Mouse (Mus musculus) cortical plate, adult 2 months (tissue): ENCODE results near the gene Tbx20. TPM values are rescaled to one million over a fixed set of nuclear protein-coding genes. Genes with fewer than 3 reads are reported as not detected.

ENCODE experiments used
- H3K27ac ChIP-seq: fragments of 200-500 bp; 2 replicates; pipeline ENCODE4 v1.5.1; 2012; ENCODE audit warnings: low read length, control low read depth, inconsistent platforms; ENCODE audit not compliant: insufficient read depth
- H3K4me1 ChIP-seq: fragments of 200-500 bp; 2 replicates; pipeline ENCODE4 v1.6.1; 2011; ENCODE audit warnings: low read length; ENCODE audit not compliant: control insufficient read depth, insufficient read depth
- H3K4me3 ChIP-seq: fragments of 200-500 bp; 2 replicates; pipeline ENCODE4 v1.5.1; 2011; ENCODE audit warnings: mild to moderate bottlenecking, low read length, control low read depth; ENCODE audit not compliant: insufficient read depth
- CTCF ChIP-seq: fragments of 200-500 bp; IDR thresholded peaks from 2 replicates; pipeline ENCODE4 v1.5.1; 2011; ENCODE audit warnings: mild to moderate bottlenecking, control low read depth, low read length; ENCODE audit not compliant: insufficient read depth; ENCODE audit errors: extremely low read depth
- POLR2A ChIP-seq: fragments of 200-500 bp; IDR thresholded peaks from 2 replicates; pipeline ENCODE4 v1.6.1; 2011; ENCODE audit warnings: mild to moderate bottlenecking, low read length, control low read depth; ENCODE audit not compliant: insufficient read depth; ENCODE audit errors: extremely low read depth
- polyA plus RNA-seq: library from polyadenylated mRNA; depleted of rRNA; stranded (reverse); fragments of >200 nt; gene quantifications from 2 replicates; pipeline ENCODE4 v1.2.3, GENCODE M21; 2012; rRNA removed

The Tbx20 gene
- polyA plus RNA-seq, result not detected in 2 replicates

- Histone ChIP-seq H3K4me1 (no peaks in the 10 kb centered on the region), H3K4me3 (no peak within 1 kb of the TSS)
- no peak for TF ChIP-seq CTCF
- TF ChIP-seq POLR2A, result no peak
Observed at GRCm38 (mm10) chr9:24774160-24774969, at the start of gene Tbx20. Gene Tbx20 (minus strand): TSS chr9:24774303.

DNA sequence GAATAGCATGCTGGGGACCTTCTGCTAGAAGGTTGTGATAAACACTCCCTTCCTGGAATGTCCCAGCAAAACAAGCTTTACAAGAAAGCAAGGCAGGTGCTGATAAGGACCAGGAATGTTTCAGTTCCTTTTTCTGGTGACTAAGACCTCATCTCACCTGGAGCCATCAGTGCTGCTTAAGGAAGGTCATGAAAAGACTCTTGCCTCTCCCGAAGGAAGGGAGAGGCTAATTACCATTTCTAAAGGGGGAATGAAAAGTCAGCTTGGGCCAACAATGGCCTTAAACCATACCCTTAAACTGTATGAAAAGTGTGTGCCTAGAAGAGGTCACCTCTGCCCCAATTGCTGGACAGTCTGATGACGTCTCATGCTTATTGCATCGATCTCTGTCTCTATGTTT is 44.4 kb upstream of the Tbx20 start:
- no peak overlapping the region for H3K4me3 ChIP-seq
- TF ChIP-seq POLR2A, result no peak
- no peak for TF ChIP-seq CTCF

More at GRCm38 (mm10) chr9:24774160-24774969, at the start of gene Tbx20:
- H3K27ac ChIP-seq, result no peak within 1 kb of the TSS

GRCm38 (mm10) chr9:24812461-24812860 is 38.4 kb upstream of the Tbx20 start:
- Histone ChIP-seq H3K27ac (no peak overlapping the region), H3K4me1 (no peaks in the 10 kb centered on the region), H3K4me3 (no peak overlapping the region)
- TF ChIP-seq POLR2A, result no peak
- TF ChIP-seq CTCF, result no peak

More for the DNA sequence above, 44.4 kb upstream of the Tbx20 start:
- no peak overlapping the region for H3K27ac ChIP-seq
- no peaks in the 10 kb centered on the region for H3K4me1 ChIP-seq

GRCm38 (mm10) chr9:24792110-24792509 is 18.0 kb upstream of the Tbx20 start:
- H3K4me1 ChIP-seq, result no peaks in the 10 kb centered on the region
- no peak overlapping the region for H3K4me3 ChIP-seq
- no peak for TF ChIP-seq POLR2A
- no peak for TF ChIP-seq CTCF
- H3K27ac ChIP-seq, result no peak overlapping the region

DNA sequence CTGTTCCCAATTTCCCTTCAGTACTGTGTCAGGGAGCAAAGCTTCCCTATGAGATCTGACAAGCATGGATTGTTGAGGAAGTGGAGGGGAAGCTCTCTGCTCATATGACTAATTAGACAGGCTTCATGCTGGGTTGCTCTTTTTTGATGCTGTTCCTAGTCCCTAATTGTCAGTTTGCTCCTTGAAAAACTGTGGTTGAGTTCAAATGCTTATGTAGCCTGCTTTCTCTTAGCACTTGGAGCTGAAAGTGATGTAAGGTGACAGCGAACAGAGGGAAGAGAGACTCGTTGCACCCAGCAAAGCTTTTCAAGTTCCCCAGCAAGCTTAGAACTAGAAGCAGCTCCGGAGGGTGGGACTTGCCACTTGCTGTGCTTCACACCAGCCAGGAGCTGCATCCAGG is 15.3 kb upstream of the Tbx20 start:
- no peaks in the 10 kb centered on the region for H3K4me1 ChIP-seq
- no peak for TF ChIP-seq CTCF
- no peak for TF ChIP-seq POLR2A
- no peak overlapping the region for H3K4me3 ChIP-seq
- H3K27ac ChIP-seq, result no peak overlapping the region

- TF ChIP-seq CTCF, result no peak
- TF ChIP-seq POLR2A, result no peak
- Histone ChIP-seq H3K4me1 (no peaks in the 10 kb centered on the region), H3K4me3 (no peak overlapping the region), H3K27ac (no peak overlapping the region)
Observed at GRCm38 (mm10) chr9:24782338-24782737, 8.2 kb upstream of the Tbx20 start.

- H3K27ac ChIP-seq, result no peak overlapping the region
- TF ChIP-seq CTCF (no peak), POLR2A (no peak)
- H3K4me1 ChIP-seq, result no peaks in the 10 kb centered on the region
- H3K4me3 ChIP-seq, result no peak overlapping the region
Observed at GRCm38 (mm10) chr9:24780929-24781441, 6.9 kb upstream of the Tbx20 start.

GRCm38 (mm10) chr9:24780391-24780928 is 6.4 kb upstream of the Tbx20 start:
- H3K4me3 ChIP-seq, result no peak overlapping the region
- TF ChIP-seq POLR2A, result no peak
- no peak for TF ChIP-seq CTCF
- H3K4me1 ChIP-seq, result no peaks in the 10 kb centered on the region
- no peak overlapping the region for H3K27ac ChIP-seq

DNA sequence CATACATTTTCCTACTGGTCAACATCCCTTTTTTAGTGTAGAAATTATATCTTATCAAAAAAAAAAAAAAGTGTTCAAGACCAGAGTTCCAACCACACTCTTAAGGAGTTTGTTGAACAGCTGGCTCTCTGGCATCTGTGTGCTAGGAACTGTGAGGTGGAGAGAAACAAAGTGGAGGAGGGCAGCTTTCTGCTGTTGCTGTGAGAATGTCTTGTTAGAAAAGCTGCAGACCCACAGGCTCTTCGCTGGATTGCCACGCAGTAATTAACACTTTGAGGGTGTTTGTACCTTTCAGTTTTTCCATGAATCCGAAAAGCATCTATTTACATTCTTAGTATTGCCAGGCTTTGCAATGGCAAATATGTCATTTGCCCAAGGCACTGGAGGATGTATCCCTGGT is 5.9 kb upstream of the Tbx20 start:
- H3K27ac ChIP-seq, result no peak overlapping the region
- H3K4me1 ChIP-seq, result no peaks in the 10 kb centered on the region
- TF ChIP-seq CTCF, result no peak
- TF ChIP-seq POLR2A, result no peak
- H3K4me3 ChIP-seq, result no peak overlapping the region

- no peak overlapping the region for H3K27ac ChIP-seq
- no peak for TF ChIP-seq POLR2A
- TF ChIP-seq CTCF, result no peak
- no peak overlapping the region for H3K4me3 ChIP-seq
- no peaks in the 10 kb centered on the region for H3K4me1 ChIP-seq
Observed at GRCm38 (mm10) chr9:24778571-24778970, 4.5 kb upstream of the Tbx20 start.
